Mouse (Mus musculus) testis, adult 10 weeks (tissue): ENCODE results near the gene Ogfrl1. TPM values are rescaled to one million over a fixed set of nuclear protein-coding genes. Genes with fewer than 3 reads are reported as not detected.

Experiments
- polyA plus RNA-seq: library from polyadenylated mRNA; stranded (reverse); fragments of 350-450 nt; fragmentation: Illumina TruSeq; extraction: RNeasy Lipid Tissue Mini Kit (QIAGEN cat#74804); gene quantifications from one replicate; pipeline ENCODE4 v1.2.3, GENCODE M21; 2014; ENCODE audit warnings: low read depth, low replicate concordance

Ogfrl1 gene
- 2.0 TPM for polyA plus RNA-seq

DNA sequence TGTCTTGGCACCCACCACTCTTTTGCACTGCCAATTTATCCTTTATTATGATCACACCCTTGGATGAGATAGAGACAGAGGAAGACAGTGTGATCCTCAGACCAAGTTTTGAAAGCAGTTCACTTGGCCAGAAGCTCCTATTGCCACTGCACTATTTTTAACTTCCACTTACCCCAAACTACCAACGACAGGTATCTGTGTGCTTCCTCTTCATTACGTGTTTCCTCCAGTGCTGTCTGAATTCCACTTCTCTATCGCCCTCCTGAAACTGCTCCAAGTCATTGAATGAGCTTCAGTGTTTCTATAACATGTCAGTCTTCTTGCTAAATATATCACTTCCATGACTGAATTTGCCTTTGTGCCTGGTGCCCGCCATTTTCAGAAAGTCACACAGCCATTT is at the start of gene Ogfrl1:
Ogfrl1 (minus strand) TSS at position 150 of the 400 bp plus-strand sequence.

